Mouse (Mus musculus) brain, embryonic 18.5 days (tissue): Measurements from ENCODE around the gene Smarcc1.

Source experiments
- DNase-seq: peaks from one replicate; pipeline ENCODE4 v3.0.0-alpha.2; 2012; ENCODE audit warnings: low read depth, low spot score

The Smarcc1 gene

GRCm38 (mm10) chr9:110230395-110231071 lies 113.0 kb downstream of the Smarcc1 start:
- no peak for DNase-seq

GRCm38 (mm10) chr9:110234962-110235361 lies 117.5 kb downstream of the Smarcc1 start:
- no peak for DNase-seq

GRCm38 (mm10) chr9:110243221-110243833 lies 125.8 kb downstream of the Smarcc1 start, which contains the start of gene Cspg5:
Cspg5 (plus strand) TSS chr9:110243783.
- DNase-seq = no peak

- no peak for DNase-seq
These were observed 127.0 kb downstream of the Smarcc1 start for GRCm38 (mm10) chr9:110244567-110244888.

GRCm38 (mm10) chr9:110244889-110245589 lies 127.5 kb downstream of the Smarcc1 start:
- DNase-seq = no peak

GRCm38 (mm10) chr9:110245590-110246320 lies 128.2 kb downstream of the Smarcc1 start:
- DNase-seq = no peak

GRCm38 (mm10) chr9:110246321-110246640 lies 128.8 kb downstream of the Smarcc1 start:
- no peak for DNase-seq

- DNase-seq = no peak
These were observed 129.5 kb downstream of the Smarcc1 start for GRCm38 (mm10) chr9:110247049-110247448.

GRCm38 (mm10) chr9:110248861-110249260 lies 131.4 kb downstream of the Smarcc1 start:
- no peak for DNase-seq

GRCm38 (mm10) chr9:110249823-110250543 lies 132.5 kb downstream of the Smarcc1 start:
- peak; percentile 83 for DNase-seq

- no peak for DNase-seq
These were observed 133.3 kb downstream of the Smarcc1 start for GRCm38 (mm10) chr9:110250776-110251175.

GRCm38 (mm10) chr9:110255407-110256019 lies 138.0 kb downstream of the Smarcc1 start:
- DNase-seq = no peak

- DNase-seq = no peak
These were observed 141.1 kb downstream of the Smarcc1 start for GRCm38 (mm10) chr9:110258646-110259045.

- no peak for DNase-seq
These were observed 141.6 kb downstream of the Smarcc1 start for GRCm38 (mm10) chr9:110259118-110259517.

- no peak for DNase-seq
These were observed 145.7 kb downstream of the Smarcc1 start for GRCm38 (mm10) chr9:110263181-110263580.

GRCm38 (mm10) chr9:110264991-110265390 lies 147.5 kb downstream of the Smarcc1 start:
- DNase-seq = no peak

GRCm38 (mm10) chr9:110268416-110268815 lies 150.9 kb downstream of the Smarcc1 start:
- DNase-seq = no peak

GRCm38 (mm10) chr9:110272330-110272729 lies 154.8 kb downstream of the Smarcc1 start:
- no peak for DNase-seq

GRCm38 (mm10) chr9:110273507-110273906 lies 156.0 kb downstream of the Smarcc1 start:
- DNase-seq = no peak

GRCm38 (mm10) chr9:110275882-110276281 lies 158.4 kb downstream of the Smarcc1 start:
- DNase-seq = no peak

GRCm38 (mm10) chr9:110277431-110277881 lies 159.9 kb downstream of the Smarcc1 start:
- DNase-seq = no peak
